Mouse (Mus musculus) cerebellum, postnatal 14 days (tissue): Measurements from ENCODE around the gene Aasdh.

Source experiments
- DNase-seq, 2 experiments: peaks; one replicate each; pipeline ENCODE4 v3.0.0; 2021; ENCODE audit warnings: mixed read lengths in 2 of 2

The Aasdh gene

DNA sequence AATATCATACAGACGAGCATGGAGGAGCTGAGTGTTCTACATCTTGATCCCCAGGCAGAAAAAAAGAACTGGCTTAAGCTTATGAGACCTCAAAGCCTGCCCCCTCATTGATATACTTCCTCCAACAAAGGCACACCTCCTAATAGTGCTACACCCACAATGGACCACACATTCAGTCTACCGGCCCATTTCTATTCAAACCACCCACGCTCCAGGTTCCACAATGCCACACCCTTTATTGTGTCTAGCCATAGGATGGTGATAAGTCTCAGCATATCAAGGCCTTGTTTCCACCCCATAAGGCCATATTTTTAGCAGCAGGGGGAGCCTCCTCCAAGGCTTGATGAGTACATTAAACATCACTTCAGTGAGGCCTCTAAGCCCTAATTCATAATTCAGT lies 5.5 kb upstream of the Aasdh start:
- DNase-seq = no peak

DNA sequence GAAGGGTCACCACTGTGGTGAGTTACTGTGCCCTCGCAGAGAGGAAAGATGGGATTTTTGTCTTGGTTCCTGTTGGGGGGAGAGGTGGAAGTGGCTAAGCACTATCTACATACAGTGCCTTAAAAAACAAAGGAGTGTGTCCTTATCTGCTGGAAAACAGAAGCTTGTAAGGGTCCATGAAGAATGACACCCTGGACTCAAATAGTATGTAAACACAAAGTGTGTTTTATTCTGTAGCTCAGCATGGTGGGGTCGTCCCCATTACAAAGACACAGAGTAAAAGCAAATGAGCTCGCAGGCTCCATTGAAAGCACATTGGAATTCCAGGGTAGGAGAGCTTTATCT lies 813 bp upstream of the Aasdh start:
- no peak for DNase-seq

DNA sequence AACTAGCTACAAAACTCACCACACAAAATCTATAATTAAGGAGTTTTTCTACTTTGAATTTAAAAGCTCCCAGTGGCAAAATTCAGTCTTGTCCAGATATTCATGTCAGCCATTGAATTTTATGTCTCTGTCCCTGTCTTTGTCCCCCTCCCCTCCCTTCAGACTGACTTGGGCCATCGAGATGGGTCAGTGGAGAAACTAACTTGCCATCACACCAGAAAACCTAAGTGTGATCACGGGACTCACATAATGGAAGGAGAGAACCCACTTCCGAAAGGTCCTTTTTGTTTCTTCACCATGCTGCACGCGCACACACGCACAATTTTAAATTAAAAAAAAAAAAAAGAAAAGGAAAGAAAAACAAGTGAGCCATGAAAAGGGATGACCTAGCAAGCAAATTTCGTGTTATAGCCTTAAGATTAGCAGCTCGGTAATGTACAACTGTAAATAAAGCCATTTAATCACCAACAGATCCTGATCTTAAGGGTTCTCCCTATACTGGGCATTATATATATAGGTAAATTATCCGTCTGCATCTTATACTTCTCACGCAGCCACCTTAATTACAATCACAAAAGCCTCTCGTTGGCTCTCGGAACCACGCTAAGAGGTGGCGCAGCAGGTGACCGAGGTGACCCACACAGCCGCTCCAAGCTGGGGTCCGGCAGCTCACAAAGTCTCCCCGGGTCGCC lies 455 bp downstream of the Aasdh start:
- peak in 1 of 2 experiments; percentile 22 for DNase-seq

DNA sequence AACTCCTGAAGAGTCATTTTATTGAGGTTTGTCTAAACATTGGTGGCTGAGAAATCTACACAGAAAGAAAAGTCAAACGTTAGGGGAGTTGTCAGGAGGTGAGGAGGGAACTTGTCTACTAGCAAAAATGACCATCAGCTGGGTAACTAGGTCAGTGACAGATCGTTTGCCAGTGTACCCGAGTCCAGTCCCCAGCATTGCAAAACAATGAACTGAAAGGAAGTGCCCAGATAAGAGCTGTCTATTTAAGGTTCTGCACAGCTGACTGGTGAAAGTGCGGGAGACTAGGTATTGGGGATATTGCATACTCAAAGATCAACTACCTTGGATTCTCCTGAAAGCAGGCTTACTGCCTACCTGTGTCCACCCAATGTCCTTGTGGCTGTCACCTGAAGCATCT lies 3.2 kb downstream of the Aasdh start:
- DNase-seq = no peak

DNA sequence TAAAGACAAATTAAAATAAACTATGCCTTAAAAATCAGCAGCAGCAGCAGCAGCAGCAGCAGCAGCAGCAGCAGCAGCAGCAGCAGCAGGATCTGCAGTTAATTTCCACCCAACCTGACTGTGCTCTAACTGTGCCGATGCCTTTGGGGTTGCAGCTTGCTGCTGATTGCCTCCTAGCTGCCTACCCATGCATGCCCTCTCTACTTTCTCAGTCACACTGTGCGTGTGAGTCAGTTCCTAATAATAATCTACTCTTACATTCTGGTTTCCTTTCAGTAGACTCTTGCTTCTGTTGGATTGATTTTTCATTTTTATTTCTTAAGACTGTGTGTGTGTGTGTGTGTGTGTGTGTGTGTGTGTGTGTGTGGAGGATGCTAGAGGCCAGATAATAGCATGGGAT lies 12.2 kb downstream of the Aasdh start:
- no peak for DNase-seq

DNA sequence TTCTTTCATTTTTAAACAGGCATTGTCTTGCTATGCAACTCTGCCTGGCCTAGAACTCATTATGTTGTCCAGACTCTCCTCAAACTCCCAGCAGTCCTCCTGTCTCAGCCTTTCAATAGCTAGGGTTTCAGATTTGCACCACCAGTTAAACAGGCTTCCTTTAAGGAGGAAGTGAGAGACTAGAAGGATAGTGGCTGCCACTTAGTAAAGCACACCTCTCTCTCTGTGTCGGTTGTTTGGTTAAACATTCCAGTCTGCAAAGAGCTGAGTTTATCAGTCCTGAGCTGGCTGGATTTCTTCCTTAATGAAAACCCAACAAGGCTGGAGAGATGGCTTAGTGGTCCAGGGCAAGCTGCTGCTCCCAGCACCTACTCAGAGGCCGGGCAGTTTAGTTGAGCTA lies 12.7 kb downstream of the Aasdh start:
- no peak for DNase-seq

DNA sequence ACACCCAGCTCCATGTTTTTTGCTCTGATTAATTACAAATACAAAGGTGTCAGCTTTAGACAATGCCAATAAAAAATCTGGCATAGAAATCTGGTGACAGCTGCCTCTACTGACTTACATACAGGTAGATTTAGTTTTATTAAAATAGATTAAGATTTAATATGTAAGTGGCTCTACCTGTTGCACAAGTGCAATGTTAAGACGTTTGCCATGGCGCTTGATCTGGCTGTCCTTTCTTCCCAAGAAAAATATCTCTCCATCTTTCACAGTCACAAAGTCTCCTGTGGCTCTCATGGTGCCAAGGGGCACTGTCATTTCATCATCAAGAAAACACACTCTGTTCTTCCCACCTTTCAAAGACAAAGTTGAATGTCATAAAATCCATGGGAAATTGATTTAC lies 18.3 kb downstream of the Aasdh start:
- DNase-seq = no peak

DNA sequence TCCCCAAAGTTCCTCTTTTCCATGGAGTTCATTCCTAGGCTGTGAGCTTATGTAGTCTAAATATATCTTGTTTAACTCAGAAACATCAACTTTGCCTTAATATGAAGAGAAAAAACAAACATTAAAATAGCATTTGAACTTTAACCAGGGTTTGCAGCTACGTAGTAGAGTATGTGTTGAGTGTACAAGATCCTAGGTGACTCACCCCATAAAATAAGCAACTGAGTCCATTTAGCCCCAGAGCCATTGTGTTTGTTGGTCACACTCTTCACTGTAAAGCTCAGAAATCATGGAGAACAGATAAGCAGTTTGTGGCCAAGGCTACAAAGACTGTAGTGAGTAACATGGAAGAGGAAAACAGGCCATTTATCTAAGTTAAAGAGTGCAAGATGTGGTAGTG lies 21.2 kb downstream of the Aasdh start:
- DNase-seq = no peak

DNA sequence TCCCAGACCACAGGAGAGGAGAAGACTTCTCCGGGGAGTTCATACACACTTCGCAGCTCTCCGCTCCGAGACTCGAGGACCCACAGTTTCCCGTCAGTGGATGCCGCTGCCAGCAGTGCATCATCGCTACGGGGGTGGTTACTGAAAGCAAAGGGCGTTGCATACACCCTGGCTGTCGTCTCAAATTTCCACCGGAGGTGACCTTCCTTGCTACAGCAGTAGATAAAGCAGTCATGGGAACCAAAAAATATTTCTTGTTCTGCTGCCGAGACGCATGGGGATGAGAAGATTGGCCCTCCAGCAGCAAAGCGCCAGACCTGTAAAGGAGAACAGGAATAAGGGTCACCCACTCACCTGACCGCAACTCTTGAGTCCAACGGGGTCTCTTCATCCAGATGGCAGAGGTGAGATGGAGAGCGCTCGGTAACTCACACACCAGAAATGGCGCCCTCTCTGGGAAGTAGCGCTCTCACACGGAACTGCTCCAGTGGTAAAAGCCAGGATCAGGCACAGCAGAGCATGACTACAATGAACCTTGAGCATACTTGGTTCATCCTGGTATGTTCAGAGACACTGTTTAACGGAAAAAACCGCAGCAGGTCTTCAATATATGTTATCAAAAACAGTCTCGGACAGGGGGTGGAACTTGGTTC lies 29.1 kb downstream of the Aasdh start:
- DNase-seq = no peak

DNA sequence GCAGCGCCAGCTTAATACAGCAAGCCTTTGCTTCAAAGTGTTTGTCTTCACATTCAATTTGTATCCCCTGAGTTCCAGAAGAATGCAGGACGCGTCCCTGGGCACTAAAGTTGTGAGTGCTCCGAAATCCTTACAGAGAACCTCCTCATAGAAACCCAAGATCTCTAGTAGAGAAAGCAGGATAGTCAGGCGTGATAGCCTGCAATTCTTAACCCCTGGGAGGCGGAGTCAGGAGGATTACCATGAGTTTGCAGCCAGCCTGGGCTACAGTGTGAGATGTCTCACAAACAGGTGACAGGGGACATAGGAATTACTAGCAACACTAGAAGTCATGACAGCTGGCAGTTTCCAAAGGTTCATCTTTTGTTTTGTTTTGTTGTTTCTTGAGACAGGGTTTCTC lies 35.8 kb downstream of the Aasdh start:
- DNase-seq = no peak

DNA sequence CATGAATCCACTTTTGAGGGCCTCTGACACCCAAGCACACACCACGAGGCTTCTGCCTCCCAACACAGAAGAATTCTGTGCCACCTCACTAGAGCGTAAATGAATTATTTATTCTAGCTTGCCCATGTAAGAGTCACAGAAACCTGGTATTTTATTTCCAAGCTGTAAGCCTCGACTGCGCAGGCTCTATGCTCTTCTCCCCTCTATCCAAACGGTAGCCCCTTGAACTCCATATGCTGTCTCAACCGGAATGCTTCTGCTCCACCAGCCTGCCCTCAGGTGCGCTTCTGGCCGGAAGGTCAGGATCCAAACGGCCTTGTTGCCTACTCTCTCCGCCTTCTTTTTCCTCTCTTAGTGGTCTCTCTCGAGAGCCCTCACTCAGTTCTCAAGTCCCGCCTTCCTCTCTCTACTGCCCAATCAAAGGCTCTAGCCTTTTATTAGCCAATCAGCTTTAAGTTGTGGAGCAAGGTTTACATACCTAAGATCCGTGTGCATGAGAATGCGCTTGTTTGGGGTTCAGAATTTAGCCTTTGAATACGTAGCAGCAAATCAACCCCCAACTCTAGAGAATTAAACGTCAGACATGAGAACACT lies 36.5 kb downstream of the Aasdh start:
- DNase-seq = peak in 1 of 2 experiments; percentile 33

DNA sequence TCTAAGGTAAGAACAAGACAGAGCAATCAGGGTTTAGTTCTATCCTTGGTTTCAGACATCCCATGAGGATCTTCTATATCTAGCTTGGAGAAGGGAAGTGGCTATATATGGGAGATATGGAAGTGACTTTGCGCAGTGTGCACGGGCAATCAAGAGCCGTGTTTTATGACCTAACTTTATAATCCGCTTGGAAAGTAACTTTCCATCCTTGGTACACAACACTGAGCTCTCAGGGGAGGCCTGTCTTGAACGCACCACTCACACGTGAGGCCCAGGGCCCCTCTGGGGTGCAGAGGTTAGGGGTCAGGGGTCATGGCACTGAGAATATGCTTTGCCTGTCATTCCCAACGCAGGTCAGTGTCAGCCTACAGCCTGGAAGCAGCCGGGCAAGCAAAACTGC lies 38.5 kb downstream of the Aasdh start:
- DNase-seq = no peak

DNA sequence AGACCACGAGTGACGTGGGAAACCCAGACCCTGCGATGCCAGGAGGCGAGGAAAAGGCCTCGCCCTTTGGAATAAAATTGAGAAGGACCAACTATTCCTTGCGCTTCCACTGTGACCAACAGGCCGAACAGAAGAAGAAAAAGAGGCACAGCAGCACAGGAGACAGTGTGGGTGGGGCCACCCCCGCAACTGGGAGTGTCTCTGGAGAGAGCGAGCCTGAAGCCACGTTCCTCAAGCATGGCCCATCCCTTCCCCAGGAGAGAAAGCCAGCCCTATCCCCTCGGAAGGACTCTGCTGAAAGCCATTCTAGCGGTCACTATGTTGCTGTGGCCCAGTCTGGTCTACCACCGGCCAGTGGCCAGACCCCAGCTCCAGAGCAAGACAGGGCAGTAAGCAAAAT lies 46.9 kb downstream of the Aasdh start:
- no peak for DNase-seq

DNA sequence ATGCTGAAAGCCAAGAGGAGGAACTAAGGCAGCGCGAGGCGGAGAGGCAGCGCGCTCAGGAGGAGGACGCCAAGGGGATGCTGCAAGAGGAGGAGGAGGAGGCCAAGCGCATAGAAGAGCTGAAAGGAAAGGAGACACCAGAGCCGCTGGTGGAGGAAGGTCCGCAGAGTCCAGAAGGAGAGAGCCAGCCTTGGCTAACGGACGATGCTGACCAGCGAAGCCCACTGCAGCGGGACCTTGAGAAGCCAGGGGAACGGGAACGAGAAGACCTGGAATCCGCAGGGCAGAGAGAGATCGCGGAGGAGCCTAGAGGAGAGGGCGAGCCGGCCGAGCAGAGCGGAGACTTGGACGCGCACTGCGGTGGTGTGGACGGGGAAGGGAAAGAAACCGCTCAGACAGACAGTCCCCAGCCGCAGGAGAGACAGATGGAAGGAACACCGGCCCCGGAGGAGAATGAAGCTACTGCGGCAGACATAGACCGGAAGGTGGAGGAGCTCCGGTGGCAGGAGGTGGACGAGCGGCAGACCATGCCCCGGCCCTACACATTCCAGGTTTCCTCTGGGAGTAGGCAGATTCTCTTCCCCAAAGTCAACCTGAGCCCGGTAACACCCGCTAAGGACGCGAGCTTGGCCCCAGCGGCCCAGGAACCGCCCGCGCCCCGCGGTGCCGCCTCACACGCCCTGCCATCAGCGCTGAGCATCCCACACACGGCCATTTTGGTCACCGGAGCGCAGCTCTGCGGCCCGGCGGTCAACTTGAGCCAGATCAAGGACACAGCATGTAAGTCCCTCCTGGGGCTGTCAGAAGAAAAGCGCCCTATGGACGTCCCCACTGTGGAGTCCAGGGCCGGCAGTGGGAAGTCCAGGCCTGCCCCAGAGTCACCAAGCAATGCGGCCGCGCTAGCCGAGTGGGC lies 48.0 kb downstream of the Aasdh start:
- DNase-seq = no peak

DNA sequence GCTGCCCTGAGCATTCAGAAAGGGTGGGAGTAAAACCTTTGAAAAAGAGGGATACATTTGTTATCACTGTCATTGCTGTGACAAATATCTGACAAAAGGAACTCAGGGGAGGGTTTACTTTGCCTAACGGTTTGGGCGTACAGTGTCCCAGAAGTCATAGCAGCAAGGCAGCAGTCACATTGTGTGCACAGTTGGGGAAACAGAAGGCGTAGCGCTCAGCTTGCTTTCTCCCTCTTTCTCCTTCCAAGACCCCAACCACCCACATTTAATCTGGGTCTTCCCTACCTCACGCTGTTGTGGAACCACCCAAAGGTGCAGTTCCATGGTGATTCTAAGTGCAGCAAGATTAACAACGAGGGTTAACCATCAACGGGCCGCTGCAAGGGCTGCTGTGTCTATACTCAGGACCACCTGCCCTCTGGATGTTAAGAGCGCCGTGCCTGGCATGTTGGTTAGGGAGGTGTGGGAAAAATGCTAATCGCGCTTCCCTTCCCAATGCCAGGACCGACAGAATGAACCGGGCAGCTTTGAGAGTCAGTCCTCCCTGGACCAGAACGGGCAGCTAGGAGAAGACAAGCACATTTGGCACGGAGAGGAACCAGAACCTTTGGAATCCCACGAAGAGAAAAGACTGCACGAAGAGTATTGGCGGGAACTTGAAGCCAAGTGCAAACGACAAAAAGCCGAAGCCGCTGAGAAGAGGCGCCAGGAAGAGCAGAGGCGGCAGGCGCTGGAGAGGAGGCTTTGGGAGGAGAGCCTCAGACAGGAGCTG lies 49.3 kb downstream of the Aasdh start:
- DNase-seq = no peak

DNA sequence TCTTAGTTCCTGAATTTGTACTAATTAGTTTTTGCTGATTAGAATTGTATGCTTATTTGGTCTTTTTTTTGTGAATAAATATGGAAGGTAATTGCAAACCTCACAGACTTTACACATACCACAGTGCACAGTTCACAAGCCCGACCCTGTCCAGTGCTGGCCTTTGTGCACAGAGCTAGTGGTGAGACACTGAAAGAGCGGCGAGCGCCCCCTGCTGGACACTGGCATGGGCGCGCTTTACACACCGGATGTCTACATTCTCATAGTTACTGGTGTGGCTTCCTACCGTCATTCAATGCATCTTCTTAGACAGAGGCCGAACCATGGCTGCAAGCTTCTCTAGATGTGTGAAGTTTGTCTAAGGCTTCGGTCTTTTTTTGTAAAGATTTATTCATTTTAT lies 51.8 kb downstream of the Aasdh start:
- peak; percentile 88 to 91 for DNase-seq

DNA sequence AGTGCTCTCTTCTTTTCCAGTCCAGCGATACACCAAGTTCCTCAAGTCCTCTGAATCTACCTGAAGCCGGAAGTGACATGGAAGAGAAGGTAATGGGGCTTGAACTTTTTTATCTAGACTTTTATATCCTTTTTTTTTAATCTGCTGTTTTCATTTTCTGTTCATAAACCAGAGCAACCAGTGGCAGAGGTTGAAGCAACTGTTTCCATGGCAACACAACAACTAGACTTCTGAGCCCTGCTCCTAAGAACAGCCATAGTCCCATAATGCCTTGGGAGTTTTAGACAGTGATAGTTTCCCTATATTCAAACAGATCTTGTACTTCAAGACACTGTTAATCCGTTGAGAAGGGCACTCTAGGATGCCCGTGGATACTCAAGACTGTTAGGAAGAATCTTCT lies 54.0 kb downstream of the Aasdh start:
- no peak for DNase-seq

DNA sequence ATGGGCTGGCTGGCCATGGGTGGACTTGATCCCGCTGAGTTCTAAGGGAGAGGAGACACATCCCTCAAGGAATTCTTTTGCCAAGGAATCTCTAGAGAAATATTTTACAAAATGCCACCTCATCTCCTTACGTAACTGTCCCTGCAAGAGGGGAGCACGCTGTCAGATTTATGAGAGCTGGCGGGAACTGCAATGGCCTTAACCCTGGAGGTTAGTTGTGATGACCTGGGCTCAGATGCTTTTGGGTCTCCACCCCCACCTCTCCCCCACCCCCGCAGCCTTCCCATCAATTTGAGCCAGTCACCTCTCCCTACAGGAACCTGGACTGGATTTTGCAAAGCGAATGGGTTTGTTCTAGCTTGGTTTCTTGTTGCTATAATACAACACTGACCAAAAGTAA lies 58.2 kb downstream of the Aasdh start:
- DNase-seq = no peak

DNA sequence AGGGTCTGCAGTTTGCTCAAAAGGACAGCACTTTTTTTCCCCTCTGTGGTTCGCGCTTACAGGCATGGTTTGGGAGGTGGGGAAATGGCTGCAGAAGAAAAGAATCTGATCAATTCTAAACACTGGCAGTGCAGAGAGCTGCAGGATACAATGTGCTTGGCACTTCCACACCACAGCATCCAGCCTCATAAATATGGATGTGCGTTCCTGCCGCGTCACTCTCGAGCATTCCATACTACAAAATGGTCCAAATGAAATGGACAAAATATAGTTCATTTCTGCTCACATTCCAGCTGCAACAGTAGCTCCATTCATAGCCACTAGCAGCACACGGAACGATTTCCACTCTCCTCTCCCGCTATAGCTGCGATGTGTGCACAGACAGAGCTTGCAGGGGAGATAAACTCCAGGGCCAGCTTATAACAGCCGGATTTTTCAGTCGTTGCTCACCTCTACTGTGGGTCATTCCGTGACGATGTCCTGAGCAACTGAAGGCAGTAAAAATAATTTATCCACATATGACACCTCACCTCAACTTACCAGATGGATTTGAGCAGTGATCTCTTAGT lies 60.6 kb downstream of the Aasdh start:
- DNase-seq = no peak

DNA sequence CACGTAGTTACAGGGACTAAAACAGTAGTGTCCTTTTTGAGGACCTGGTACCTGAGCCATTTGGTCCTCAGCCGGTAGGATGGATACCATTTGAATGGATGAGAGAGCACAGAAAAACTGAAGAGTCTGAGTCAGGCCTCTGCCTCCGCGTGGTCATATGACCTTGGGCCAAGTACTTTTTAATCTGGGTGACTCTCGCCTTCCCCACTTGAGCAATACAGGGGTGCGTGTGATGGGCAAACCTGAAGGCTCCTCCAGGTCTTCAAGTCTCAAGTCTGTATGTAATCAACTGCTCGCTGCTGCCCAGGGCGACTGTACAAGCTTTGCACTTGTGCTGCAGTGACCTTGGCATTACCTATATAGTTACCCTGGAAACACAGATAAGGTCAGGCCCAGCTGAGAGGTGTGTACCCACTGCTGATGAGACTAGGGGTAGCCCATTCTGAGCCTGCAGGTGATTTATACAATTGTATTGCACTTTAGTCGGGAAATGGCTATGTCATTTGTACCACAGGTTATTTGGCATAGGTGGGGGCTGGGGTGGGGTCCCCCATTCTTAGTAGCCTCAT lies 61.4 kb downstream of the Aasdh start:
- DNase-seq = no peak

DNA sequence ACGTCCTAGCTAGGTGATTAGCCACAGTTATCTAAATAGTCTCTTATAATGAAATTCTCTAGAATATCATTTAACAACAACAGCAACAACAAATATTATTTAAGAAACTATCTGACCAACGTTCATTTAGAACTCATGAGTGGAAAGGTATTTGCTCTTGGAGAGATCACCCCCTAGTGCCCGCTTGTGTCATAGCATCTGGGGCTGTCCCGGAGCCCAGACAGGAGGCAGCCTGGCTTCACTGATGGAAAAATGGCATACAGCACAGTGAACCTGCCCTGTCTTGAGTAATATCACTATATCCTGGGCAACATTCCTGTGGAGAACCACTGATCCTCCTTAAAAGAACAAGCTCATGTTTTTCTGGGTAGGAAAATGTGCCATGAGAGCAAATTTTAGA lies 61.9 kb downstream of the Aasdh start:
- peak; percentile 83 to 87 for DNase-seq

DNA sequence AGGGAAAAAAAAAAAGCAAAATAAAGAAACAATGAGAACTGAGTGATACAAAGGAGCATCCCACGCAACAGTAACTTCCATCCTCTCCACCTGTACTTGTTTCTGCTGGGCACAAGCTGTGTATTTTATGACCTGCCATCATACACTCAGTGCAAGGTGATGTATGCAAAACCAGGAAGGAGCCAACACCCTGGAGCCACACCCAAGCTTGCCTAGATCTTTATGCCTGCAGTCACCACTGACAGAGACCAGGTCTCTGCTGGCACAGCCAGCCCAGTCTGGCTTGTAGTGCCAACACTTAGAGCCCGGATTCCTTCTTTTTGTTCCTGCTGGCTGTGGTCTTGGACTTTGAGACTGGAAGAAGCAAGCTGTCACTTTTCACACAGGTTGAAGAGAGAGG lies 63.5 kb downstream of the Aasdh start:
- DNase-seq = no peak
